Mouse (Mus musculus) embryonic stem cell, embryonic (primary cell): ENCODE results near the gene Gm13199.

Experiments
- CTCF ChIA-PET, 4 experiments: fragments of 300-600 bp in 2 of 4; fragments of 350-600 bp in 2 of 4; sonication (Branson Sonifier 250); formaldehyde crosslinking; loops; one replicate each; lab custom pipeline; 2022; ENCODE audit warnings: inconsistent platforms in 2 of 4; lab: Charles Lee
- POLR2A ChIA-PET, 4 experiments: fragments of 300-600 bp in 2 of 4; fragments of 350-600 bp in 2 of 4; sonication (Branson Sonifier 250); formaldehyde crosslinking; loops; one replicate each; lab custom pipeline; 2022; ENCODE audit warnings: antibody characterized with exemption in 4 of 4, inconsistent platforms in 1 of 4; lab: Charles Lee

The Gm13199 gene

GRCm38 (mm10) chr2:5844873-5845631 lies 17.7 kb downstream of the Gm13199 start, which contains the start of the genes Nudt5 and Cdc123:
Nudt5 (plus strand) TSS chr2:5845019.
Cdc123 (minus strand) TSS chr2:5845164.
- CTCF ChIA-PET, result interaction anchor here (0.6 to 1.2 kb wide), 11 partner anchors 12 to 765 kb away, joined by 3 to 11 read pairs (median 3); partner anchors contain the start of gene Camk1d (in 2 of the 4)
- POLR2A ChIA-PET, result interaction anchor here (0.5 to 3.0 kb wide), 49 partner anchors 8 to 1882 kb away, joined by 3 to 14 read pairs (median 5); partner anchors contain the start of genes Camk1d (in 2 of the 4), Sec61a2 (in 2 of the 4), Ccdc3 (in 1 of the 4) and Phyh (in 1 of the 4)

- ChIA-PET CTCF (interaction anchor here (0.6 to 1.2 kb wide), 10 partner anchors 12 to 764 kb away, joined by 3 to 7 read pairs (median 3); partner anchors contain the start of gene Camk1d (in 2 of the 4)), POLR2A (interaction anchor here (0.5 to 3.0 kb wide), 47 partner anchors 8 to 926 kb away, joined by 3 to 14 read pairs (median 5); partner anchors contain the start of genes Camk1d (in 2 of the 4), Sec61a2 (in 2 of the 4), Ccdc3 (in 1 of the 4) and Phyh (in 1 of the 4))
Measured at GRCm38 (mm10) chr2:5844181-5844872, 18.4 kb downstream of the Gm13199 start.

GRCm38 (mm10) chr2:5840815-5841214 lies 21.9 kb downstream of the Gm13199 start:
- ChIA-PET POLR2A (interaction anchor here in 1 of 4 experiments (0.9 kb wide), 1 partner anchor 32 kb away, joined by 4 read pairs; no protein-coding TSS in a partner anchor), CTCF (no interaction called here)

- ChIA-PET CTCF (interaction anchor here in 1 of 4 experiments (1.4 kb wide), 1 partner anchor 111 kb away, joined by 5 read pairs; the partner anchor contains the start of gene Camk1d), POLR2A (interaction anchor here in 2 of 4 experiments (0.7 to 1.9 kb wide), 7 partner anchors 9 to 112 kb away, joined by 3 to 8 read pairs (median 4); partner anchors contain the start of genes Camk1d (in 1 of the 2), Cdc123 (in 1 of the 2) and Nudt5 (in 1 of the 2))
Measured at GRCm38 (mm10) chr2:5825265-5825913, 37.3 kb downstream of the Gm13199 start.

- ChIA-PET POLR2A (interaction anchor here in 2 of 4 experiments (0.7 to 1.9 kb wide), 12 partner anchors 9 to 111 kb away, joined by 3 to 8 read pairs (median 4); partner anchors contain the start of genes Camk1d (in 2 of the 2), Cdc123 (in 2 of the 2) and Nudt5 (in 2 of the 2)), CTCF (no interaction called here)
Measured at GRCm38 (mm10) chr2:5824685-5825084, 38.0 kb downstream of the Gm13199 start.

- POLR2A ChIA-PET, result interaction anchor here in 2 of 4 experiments (0.7 to 1.9 kb wide), 11 partner anchors 10 to 111 kb away, joined by 3 to 8 read pairs (median 4); partner anchors contain the start of genes Camk1d (in 2 of the 2), Cdc123 (in 2 of the 2) and Nudt5 (in 2 of the 2)
- CTCF ChIA-PET, result no interaction called here
Measured at GRCm38 (mm10) chr2:5824213-5824612, 38.5 kb downstream of the Gm13199 start.

- ChIA-PET POLR2A (interaction anchor here in 2 of 4 experiments (0.9 to 1.8 kb wide), 4 partner anchors 9 to 24 kb away, joined by 3 to 6 read pairs (median 5); no protein-coding TSS in a partner anchor), CTCF (interaction anchor here in 2 of 4 experiments (0.6 to 1.0 kb wide), 2 partner anchors 108 to 722 kb away, joined by 3 read pairs; partner anchors contain the start of gene Camk1d (in 1 of the 2))
Measured at GRCm38 (mm10) chr2:5822449-5822848, 40.3 kb downstream of the Gm13199 start.

- ChIA-PET CTCF (no interaction called here), POLR2A (interaction anchor here in 2 of 4 experiments (1.0 to 1.9 kb wide), 5 partner anchors 10 to 107 kb away, joined by 3 to 14 read pairs (median 5); partner anchors contain the start of gene Camk1d (in 1 of the 2))
Measured at GRCm38 (mm10) chr2:5821264-5821663, 41.5 kb downstream of the Gm13199 start.
